Mouse (Mus musculus): Measurements from ENCODE around the gene Atf6. TPM values are rescaled to one million over a fixed set of nuclear protein-coding genes. Genes with fewer than 3 reads are reported as not detected.
A peak's percentile ranks its signal among the peaks of the same experiment; 100 is the strongest.

Gene Atf6
- polyA plus RNA-seq, 1 experiment from 2014 or later, result 7.6 TPM

DNA sequence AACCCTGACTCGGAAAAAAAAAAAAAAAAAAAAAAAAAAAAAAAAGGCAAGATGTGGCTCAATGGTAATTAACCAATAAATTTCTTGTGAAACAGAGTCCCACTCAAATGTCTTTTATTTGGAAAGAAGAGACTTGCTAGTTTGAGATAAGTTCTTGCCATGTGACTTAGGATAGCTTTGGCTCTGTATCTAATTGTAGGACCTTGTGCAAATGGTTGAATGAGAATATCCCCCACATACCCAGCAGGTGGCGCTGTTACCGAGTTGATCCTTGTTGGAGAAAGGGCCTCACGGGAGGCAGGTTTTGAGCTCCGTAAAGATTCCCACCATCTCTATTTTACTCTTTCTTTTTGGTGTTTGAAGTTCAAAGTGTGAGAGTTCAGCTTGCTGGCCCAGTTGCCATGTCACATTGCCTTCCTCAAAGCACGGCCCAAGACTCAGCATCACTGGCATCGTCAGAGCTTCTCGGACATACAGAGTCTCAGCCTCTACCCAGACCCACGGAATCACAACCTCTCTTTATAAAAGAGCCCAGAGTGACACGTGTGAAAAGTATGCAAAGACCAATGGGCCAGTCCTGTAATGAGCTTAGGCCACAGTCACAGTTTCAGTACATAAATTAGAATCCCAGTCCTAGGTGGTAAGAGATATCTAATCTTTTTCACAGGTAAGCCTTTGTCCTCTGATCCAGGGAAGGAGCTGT, 34.1 kb upstream of the Atf6 start:
- Histone ChIP-seq H3K9me3 (ENCODE audit: control insufficient read depth, low read length) (no peaks in the 10 kb centered on the region), H3K9ac (ENCODE audit: low read length) (no peak overlapping the region), H3K27me3 (ENCODE audit: control insufficient read depth, insufficient read depth, low read length) (peaks cover 4% of the 10 kb centered on the region; the same call in 1 of the 2 replicates), H3K4me1 (ENCODE audit: control insufficient read depth, insufficient read depth, low read length) (peaks cover 3% of the 10 kb centered on the region; the same call in 1 of the 2 replicates), H3K4me3 (ENCODE audit: low read depth, low read length) (no peak overlapping the region), H3K27ac (replicated peaks; ENCODE audit: low read depth, low read length) (no peak overlapping the region), H3K36me3 (ENCODE audit: control insufficient read depth, insufficient read depth, low read length) (no peaks in the 10 kb centered on the region), H3K4me2 (ENCODE audit: low read depth, severe bottlenecking) (no peak overlapping the region)
- ATAC-seq (ENCODE audit: insufficient number of reproducible peaks, low FRiP score, low TSS enrichment, low read depth), result no peak
- DNase-seq (ENCODE audit: low spot score), result peak; percentile 92
- 31% methylated on average over 10 of the region's 10 CpGs for WGBS

DNA sequence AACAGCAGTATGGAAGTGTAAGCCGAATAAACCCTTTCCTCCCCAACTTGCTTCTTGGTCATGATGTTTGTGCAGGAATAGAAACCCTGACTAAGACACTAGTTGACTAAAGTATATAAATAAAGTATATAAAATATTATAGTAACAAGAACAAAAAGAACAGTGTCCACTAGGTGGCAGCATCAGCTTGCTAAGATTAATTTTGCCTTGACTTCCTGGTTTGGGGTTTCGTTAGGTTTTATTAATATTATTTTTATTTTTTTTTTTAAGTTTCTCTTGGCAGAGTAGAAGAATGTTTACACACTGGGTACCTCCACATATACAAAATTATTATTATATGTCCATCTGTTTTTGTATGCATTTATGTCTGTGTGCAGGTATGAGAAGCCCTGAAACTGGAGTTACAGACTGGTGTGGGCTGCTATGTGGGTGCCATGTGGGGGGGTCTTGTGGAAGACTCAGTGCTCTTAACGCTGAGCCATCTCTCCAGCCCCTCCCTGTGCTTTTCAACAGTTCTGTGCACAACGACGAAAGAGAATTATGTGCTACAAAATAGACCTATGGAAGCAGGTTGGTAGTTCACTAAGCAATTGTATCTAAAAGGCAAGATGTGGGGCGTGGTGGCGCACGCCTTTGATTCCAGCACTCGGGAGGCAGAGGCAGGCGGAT, 33.4 kb upstream of the Atf6 start:
- no peak overlapping the region for H3K27ac ChIP-seq (replicated peaks; ENCODE audit: low read depth, low read length)
- H3K9me3 ChIP-seq (ENCODE audit: control insufficient read depth, low read length), result no peaks in the 10 kb centered on the region
- H3K4me3 ChIP-seq (ENCODE audit: low read depth, low read length), result no peak overlapping the region
- no peaks in the 10 kb centered on the region; the same call in 1 of the 2 replicates for H3K27me3 ChIP-seq (ENCODE audit: control insufficient read depth, insufficient read depth, low read length)
- WGBS, result 37% methylated on average over 10 of the region's 10 CpGs
- H3K4me1 ChIP-seq (ENCODE audit: control insufficient read depth, insufficient read depth, low read length), result peaks cover 3% of the 10 kb centered on the region; the same call in 1 of the 2 replicates
- H3K4me2 ChIP-seq (ENCODE audit: low read depth, severe bottlenecking), result no peak overlapping the region
- ATAC-seq (ENCODE audit: insufficient number of reproducible peaks, low FRiP score, low TSS enrichment, low read depth), result peak; percentile 41; the same call in 1 of the 2 replicates
- peak; percentile 58 for DNase-seq (ENCODE audit: low spot score)
- H3K36me3 ChIP-seq (ENCODE audit: control insufficient read depth, insufficient read depth, low read length), result no peaks in the 10 kb centered on the region
- H3K9ac ChIP-seq (ENCODE audit: low read length), result no peak overlapping the region

DNA sequence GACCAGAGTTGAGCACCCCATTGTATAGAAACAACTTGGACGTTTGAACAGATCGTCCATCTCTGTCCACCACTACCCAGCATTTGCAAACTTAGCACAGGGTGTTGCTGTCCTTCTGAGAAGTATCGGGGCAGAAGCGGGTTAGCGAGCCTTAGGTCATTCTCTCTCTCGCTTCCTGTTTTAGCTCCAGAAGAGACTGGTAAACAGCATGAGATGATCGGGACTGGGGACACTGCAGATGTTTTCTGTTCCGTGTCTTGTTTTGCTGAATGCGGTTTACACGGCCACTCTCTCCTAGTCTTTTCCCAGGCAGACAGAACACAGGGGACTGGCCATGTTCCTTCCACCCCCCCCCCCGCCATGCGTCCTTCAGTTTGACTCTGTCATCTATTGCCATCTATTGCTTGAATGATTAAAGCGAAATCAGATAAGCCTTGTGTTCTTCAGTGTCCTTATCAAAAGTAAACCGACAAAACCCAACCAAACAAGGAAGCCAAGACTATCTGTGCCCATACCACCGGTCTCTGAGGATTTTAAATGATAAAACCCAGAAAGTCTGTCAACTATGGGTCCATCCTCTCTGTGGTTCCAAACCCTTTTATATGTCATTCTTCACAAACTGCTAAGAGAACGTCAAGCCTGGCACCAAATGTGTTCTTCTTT, 31.0 kb upstream of the Atf6 start:
- WGBS, result 78% methylated on average over 16 of the region's 16 CpGs
- no peak overlapping the region for H3K4me3 ChIP-seq (ENCODE audit: low read depth, low read length)

DNA sequence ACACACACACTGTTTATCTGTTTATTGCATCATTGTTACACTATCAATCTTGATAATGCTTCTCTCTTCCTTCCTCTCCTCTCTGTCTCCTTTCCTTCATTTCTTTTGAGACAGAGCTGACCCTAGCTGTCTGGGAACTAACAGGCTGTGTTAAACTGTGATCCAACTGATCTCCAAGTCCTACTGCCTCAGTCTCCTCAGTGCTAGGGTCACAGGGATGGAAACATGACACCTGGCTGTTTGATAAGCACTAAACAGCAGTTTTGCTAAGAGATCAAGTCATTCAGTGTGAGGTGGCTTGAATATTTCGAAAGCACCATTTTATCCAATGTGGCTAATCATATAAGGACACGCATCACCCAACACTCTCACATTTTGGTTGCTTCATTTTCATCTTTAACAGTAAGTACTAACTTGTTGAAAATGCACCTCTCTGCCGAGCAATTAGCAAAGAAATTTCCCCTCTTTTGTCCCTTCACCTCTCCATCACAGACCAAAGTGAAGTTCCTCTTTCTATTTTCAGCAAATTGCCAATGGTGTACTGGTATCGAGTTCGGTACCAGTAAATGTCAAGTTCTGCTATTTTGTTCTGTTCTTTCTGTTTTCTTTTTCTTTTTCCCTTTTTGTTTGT, 29.2 kb upstream of the Atf6 start:
- 84% methylated on average over 5 of the region's 5 CpGs for WGBS
- Histone ChIP-seq H3K36me3 (ENCODE audit: control insufficient read depth, insufficient read depth, low read length) (no peaks in the 10 kb centered on the region), H3K27me3 (ENCODE audit: control insufficient read depth, insufficient read depth, low read length) (no peaks in the 10 kb centered on the region), H3K4me1 (ENCODE audit: control insufficient read depth, insufficient read depth, low read length) (no peaks in the 10 kb centered on the region), H3K9me3 (ENCODE audit: control insufficient read depth, low read length) (no peaks in the 10 kb centered on the region), H3K27ac (replicated peaks; ENCODE audit: low read depth, low read length) (no peak overlapping the region), H3K9ac (ENCODE audit: low read length) (no peak overlapping the region), H3K4me2 (ENCODE audit: low read depth, severe bottlenecking) (no peak overlapping the region), H3K4me3 (ENCODE audit: low read depth, low read length) (no peak overlapping the region)
- ATAC-seq (ENCODE audit: insufficient number of reproducible peaks, low FRiP score, low TSS enrichment, low read depth) (no peak), DNase-seq (ENCODE audit: low spot score) (no peak)

More for the DNA sequence above, 31.0 kb upstream of the Atf6 start:
- DNase-seq (ENCODE audit: low spot score), result no peak
- H3K27ac ChIP-seq (replicated peaks; ENCODE audit: low read depth, low read length), result no peak overlapping the region
- no peak for ATAC-seq (ENCODE audit: insufficient number of reproducible peaks, low FRiP score, low TSS enrichment, low read depth)
- H3K4me2 ChIP-seq (ENCODE audit: low read depth, severe bottlenecking), result no peak overlapping the region
- no peaks in the 10 kb centered on the region for H3K36me3 ChIP-seq (ENCODE audit: control insufficient read depth, insufficient read depth, low read length)
- H3K4me1 ChIP-seq (ENCODE audit: control insufficient read depth, insufficient read depth, low read length), result peaks cover 3% of the 10 kb centered on the region; the same call in 1 of the 2 replicates
- H3K27me3 ChIP-seq (ENCODE audit: control insufficient read depth, insufficient read depth, low read length), result no peaks in the 10 kb centered on the region
- no peaks in the 10 kb centered on the region for H3K9me3 ChIP-seq (ENCODE audit: control insufficient read depth, low read length)
- no peak overlapping the region for H3K9ac ChIP-seq (ENCODE audit: low read length)

DNA sequence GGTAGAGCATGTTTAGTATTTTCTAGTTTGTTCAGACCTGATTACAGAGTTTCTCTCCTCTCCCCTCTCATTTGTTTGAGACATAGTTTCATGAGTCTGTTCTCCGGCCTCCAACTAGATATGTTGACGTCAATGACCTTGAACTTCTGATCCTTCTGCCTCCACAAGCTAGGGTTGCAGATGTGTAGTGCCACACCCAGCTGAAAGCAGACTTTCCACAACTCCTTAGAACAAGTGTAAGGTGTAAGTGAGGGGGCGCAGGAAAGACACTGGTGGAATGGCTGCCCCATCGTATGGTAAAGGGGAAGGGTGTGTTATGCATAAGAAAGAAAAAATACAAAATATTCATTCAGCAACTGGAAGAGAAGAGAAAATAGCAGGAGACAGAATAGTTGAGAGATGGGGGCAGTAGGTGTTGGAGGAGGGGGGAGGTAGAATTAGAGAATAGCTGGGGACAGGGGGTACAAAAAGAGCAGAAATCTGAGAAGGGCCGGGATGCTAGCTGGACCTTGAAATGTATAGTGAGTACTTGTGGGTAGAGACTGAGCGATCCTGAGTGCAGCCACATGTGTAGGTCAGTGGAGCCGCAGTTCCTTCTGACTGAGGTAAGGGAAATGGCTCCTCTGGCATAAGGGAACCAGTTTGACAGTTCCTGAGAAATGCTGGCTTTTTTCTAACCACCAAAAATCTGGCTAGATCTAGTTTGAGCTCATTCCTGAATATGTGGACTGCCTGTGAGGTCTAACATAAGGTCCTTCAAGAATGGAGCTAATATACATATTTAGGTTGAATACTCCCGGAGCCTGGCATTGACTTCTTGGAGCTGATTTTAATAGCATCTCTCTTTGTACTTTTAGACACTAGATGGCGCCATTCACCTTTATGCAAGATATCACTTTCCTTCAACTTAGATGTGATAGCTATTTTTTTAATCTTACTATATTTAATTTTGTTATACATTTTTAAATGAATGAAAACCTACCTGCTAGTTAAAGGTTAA, 27.3 kb upstream of the Atf6 start:
- no peak for ATAC-seq (ENCODE audit: insufficient number of reproducible peaks, low FRiP score, low TSS enrichment, low read depth)
- Histone ChIP-seq H3K27ac (replicated peaks; ENCODE audit: low read depth, low read length) (no peak overlapping the region), H3K9ac (ENCODE audit: low read length) (no peak overlapping the region), H3K27me3 (ENCODE audit: control insufficient read depth, insufficient read depth, low read length) (no peaks in the 10 kb centered on the region), H3K4me1 (ENCODE audit: control insufficient read depth, insufficient read depth, low read length) (no peaks in the 10 kb centered on the region), H3K4me2 (ENCODE audit: low read depth, severe bottlenecking) (no peak overlapping the region), H3K9me3 (ENCODE audit: control insufficient read depth, low read length) (no peaks in the 10 kb centered on the region), H3K4me3 (ENCODE audit: low read depth, low read length) (no peak overlapping the region), H3K36me3 (ENCODE audit: control insufficient read depth, insufficient read depth, low read length) (no peaks in the 10 kb centered on the region)
- 67% methylated on average over 9 of the region's 9 CpGs for WGBS
- DNase-seq (ENCODE audit: low spot score), result no peak

DNA sequence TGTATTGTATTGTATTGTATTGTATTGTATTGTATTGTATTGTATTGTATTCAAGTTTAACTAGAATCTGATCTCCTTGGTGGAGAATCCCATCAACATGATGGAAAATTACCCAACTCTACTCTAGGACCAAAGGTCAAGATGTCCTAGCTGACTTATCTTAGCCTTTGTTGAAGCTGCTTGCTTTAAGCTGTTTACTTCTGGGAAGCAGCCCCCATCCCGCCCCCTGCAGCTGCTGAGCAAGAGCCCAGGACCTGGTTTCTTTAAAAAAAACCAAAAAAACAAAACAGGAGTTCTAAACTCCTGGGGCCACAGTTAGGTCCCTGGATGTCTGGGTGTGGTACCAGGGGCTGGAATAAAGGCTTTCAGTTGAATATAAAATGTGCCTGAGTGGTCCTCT, 24.7 kb upstream of the Atf6 start:
- H3K9ac ChIP-seq (ENCODE audit: low read length), result no peak overlapping the region
- H3K4me3 ChIP-seq (ENCODE audit: low read depth, low read length), result no peak overlapping the region
- no peak overlapping the region for H3K4me2 ChIP-seq (ENCODE audit: low read depth, severe bottlenecking)
- no peaks in the 10 kb centered on the region for H3K9me3 ChIP-seq (ENCODE audit: control insufficient read depth, low read length)
- H3K36me3 ChIP-seq (ENCODE audit: control insufficient read depth, insufficient read depth, low read length), result no peaks in the 10 kb centered on the region
- no peak overlapping the region for H3K27ac ChIP-seq (replicated peaks; ENCODE audit: low read depth, low read length)
- no peak for ATAC-seq (ENCODE audit: insufficient number of reproducible peaks, low FRiP score, low TSS enrichment, low read depth)
- 76% methylated on average over 1 of the region's 1 CpGs for WGBS
- H3K4me1 ChIP-seq (ENCODE audit: control insufficient read depth, insufficient read depth, low read length), result no peaks in the 10 kb centered on the region
- DNase-seq (ENCODE audit: low spot score), result no peak
- H3K27me3 ChIP-seq (ENCODE audit: control insufficient read depth, insufficient read depth, low read length), result no peaks in the 10 kb centered on the region

DNA sequence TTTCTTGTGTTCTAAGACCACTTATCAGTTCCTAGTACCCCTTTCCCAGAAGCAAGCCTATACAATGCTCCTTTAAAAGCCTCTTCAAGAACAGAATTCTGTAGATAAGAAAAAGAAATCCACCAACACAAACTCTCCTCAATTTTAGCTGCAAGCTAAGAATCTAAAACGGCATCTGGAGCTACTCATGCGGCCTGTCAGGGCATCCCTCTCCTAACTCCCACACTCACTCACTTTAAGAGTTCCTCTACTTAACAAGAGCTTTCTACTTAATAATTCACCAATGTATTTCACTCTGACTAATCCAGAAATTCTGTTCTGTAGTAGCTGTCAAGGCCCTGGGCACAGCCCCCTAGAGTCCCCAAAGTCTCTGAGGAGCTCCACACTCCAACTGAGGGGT, 24.1 kb upstream of the Atf6 start:
- ATAC-seq (ENCODE audit: insufficient number of reproducible peaks, low FRiP score, low TSS enrichment, low read depth), result no peak
- Histone ChIP-seq H3K27me3 (ENCODE audit: control insufficient read depth, insufficient read depth, low read length) (no peaks in the 10 kb centered on the region), H3K4me3 (ENCODE audit: low read depth, low read length) (no peak overlapping the region), H3K9me3 (ENCODE audit: control insufficient read depth, low read length) (no peaks in the 10 kb centered on the region), H3K9ac (ENCODE audit: low read length) (no peak overlapping the region), H3K4me1 (ENCODE audit: control insufficient read depth, insufficient read depth, low read length) (no peaks in the 10 kb centered on the region), H3K4me2 (ENCODE audit: low read depth, severe bottlenecking) (no peak overlapping the region), H3K27ac (replicated peaks; ENCODE audit: low read depth, low read length) (no peak overlapping the region), H3K36me3 (ENCODE audit: control insufficient read depth, insufficient read depth, low read length) (no peaks in the 10 kb centered on the region)
- 60% methylated on average over 2 of the region's 2 CpGs for WGBS
- no peak for DNase-seq (ENCODE audit: low spot score)

Data from limb, embryonic 11.5 days (tissue).